Mouse (Mus musculus) hindbrain, embryonic 11.5 days (tissue): Measurements from ENCODE around the gene 2010111I01Rik. TPM values are rescaled to one million over a fixed set of nuclear protein-coding genes. Genes with fewer than 3 reads are reported as not detected.

ENCODE experiments used
- ATAC-seq: fragments of 200-750 bp; cut with Nextera tagmentation; 2 replicates; pipeline ENCODE4 v1.8.0; 2017; ENCODE audit warnings: mild to moderate bottlenecking, moderate TSS enrichment, moderate library complexity; ENCODE audit not compliant: low FRiP score
- DNase-seq: peaks from one replicate; pipeline ENCODE4 v3.0.0-alpha.2; 2015; ENCODE audit warnings: low spot score
- H3K27ac ChIP-seq: fragments of 300-500 bp; sonication (generic); 2 replicates; pipeline ENCODE4 v1.5.1; 2014; ENCODE audit warnings: mild to moderate bottlenecking, low read depth, low read length
- H3K27me3 ChIP-seq: fragments of 300-500 bp; sonication (generic); 2 replicates; pipeline ENCODE4 v1.6.1; 2014; ENCODE audit warnings: mild to moderate bottlenecking, low read length, moderate library complexity, mixed read lengths; ENCODE audit not compliant: control insufficient read depth, insufficient read depth
- H3K36me3 ChIP-seq: fragments of 300-500 bp; sonication (generic); 2 replicates; pipeline ENCODE4 v1.6.1; 2014; ENCODE audit warnings: mild to moderate bottlenecking, low read length, moderate library complexity, mixed read lengths; ENCODE audit not compliant: control insufficient read depth, insufficient read depth
- H3K4me1 ChIP-seq: fragments of 300-500 bp; sonication (generic); replicated peaks from 2 replicates; pipeline ENCODE4 v1.6.1; 2014; ENCODE audit warnings: low read length, mixed read lengths; ENCODE audit not compliant: control insufficient read depth, insufficient read depth
- H3K4me2 ChIP-seq: fragments of 300-500 bp; sonication (generic); replicated peaks from 2 replicates; pipeline ENCODE4 v1.6.1; 2014; ENCODE audit warnings: mild to moderate bottlenecking, low read depth, low read length
- H3K4me3 ChIP-seq: fragments of 300-500 bp; sonication (generic); 2 replicates; pipeline ENCODE4 v1.5.1; 2014; ENCODE audit warnings: low read depth, low read length
- H3K9ac ChIP-seq: fragments of 300-500 bp; sonication (generic); 2 replicates; pipeline ENCODE4 v1.6.1; 2014; ENCODE audit warnings: low read depth, low read length
- H3K9me3 ChIP-seq: fragments of 300-500 bp; sonication (generic); 2 replicates; pipeline ENCODE4 v1.6.1; 2016; ENCODE audit warnings: low read length; ENCODE audit not compliant: control insufficient read depth
- WGBS: fragments of 180-500 bp; shearing (Covaris S2); extraction: QIAGEN DNeasy Blood & Tissue Kit; methylation state at CpG from one replicate; pipeline ENCODE4 v1.1.7; 2014; 5-methylcytosine and 5-hydroxymethylcytosine counted together
- polyA plus RNA-seq: library from polyadenylated mRNA; unstranded; fragments of >200 nt; fragmentation: Nextera tagmentation; extraction: Ambion mirVana; gene quantifications from 2 replicates; pipeline ENCODE4 v1.2.1, GENCODE M21; 2014

The 2010111I01Rik gene
- polyA plus RNA-seq, 1 experiment from 2014 or later: 46.2 TPM

- peaks cover 2% of the 10 kb centered on the region; the same call in 1 of the 2 replicates for H3K4me1 ChIP-seq
- no peak overlapping the region for H3K4me3 ChIP-seq
- H3K27ac ChIP-seq: no peak overlapping the region
- H3K36me3 ChIP-seq: no peaks in the 10 kb centered on the region
- 90% methylated on average over 10 of the region's 10 CpGs for WGBS
- no peak overlapping the region for H3K4me2 ChIP-seq
- H3K9me3 ChIP-seq: no peaks in the 10 kb centered on the region
- ATAC-seq (no peak), DNase-seq (no peak)
- H3K9ac ChIP-seq: no peak overlapping the region
- no peaks in the 10 kb centered on the region for H3K27me3 ChIP-seq
These were observed 283.6 kb downstream of the 2010111I01Rik start for GRCm38 (mm10) chr13:63248318-63248717.

GRCm38 (mm10) chr13:63249171-63249570 lies 284.5 kb downstream of the 2010111I01Rik start:
- 94% methylated on average over 7 of the region's 7 CpGs for WGBS

GRCm38 (mm10) chr13:63249741-63250431 lies 285.2 kb downstream of the 2010111I01Rik start:
- Histone ChIP-seq H3K27me3 (no peaks in the 10 kb centered on the region), H3K4me1 (no peaks in the 10 kb centered on the region), H3K9me3 (no peaks in the 10 kb centered on the region), H3K4me2 (no peak overlapping the region), H3K4me3 (no peak overlapping the region), H3K27ac (no peak overlapping the region), H3K36me3 (no peaks in the 10 kb centered on the region), H3K9ac (no peak overlapping the region)
- DNase-seq: no peak
- ATAC-seq: no peak
- WGBS: 86% methylated on average over 8 of the region's 8 CpGs

More at GRCm38 (mm10) chr13:63249171-63249570, 284.5 kb downstream of the 2010111I01Rik start:
- no peak overlapping the region for H3K4me2 ChIP-seq
- H3K36me3 ChIP-seq: no peaks in the 10 kb centered on the region
- H3K9me3 ChIP-seq: no peaks in the 10 kb centered on the region
- peaks cover 2% of the 10 kb centered on the region; the same call in 1 of the 2 replicates for H3K4me1 ChIP-seq
- no peak overlapping the region for H3K4me3 ChIP-seq
- H3K27ac ChIP-seq: no peak overlapping the region
- no peak for ATAC-seq
- no peak overlapping the region for H3K9ac ChIP-seq
- H3K27me3 ChIP-seq: no peaks in the 10 kb centered on the region
- no peak for DNase-seq

GRCm38 (mm10) chr13:63250441-63250980 lies 285.8 kb downstream of the 2010111I01Rik start:
- no peak for ATAC-seq
- no peak for DNase-seq
- no peaks in the 10 kb centered on the region for H3K27me3 ChIP-seq
- no peaks in the 10 kb centered on the region for H3K36me3 ChIP-seq
- H3K4me1 ChIP-seq: no peaks in the 10 kb centered on the region
- no peak overlapping the region for H3K27ac ChIP-seq
- WGBS: 90% methylated on average over 8 of the region's 8 CpGs
- no peak overlapping the region for H3K4me2 ChIP-seq
- no peaks in the 10 kb centered on the region for H3K9me3 ChIP-seq
- no peak overlapping the region for H3K9ac ChIP-seq
- H3K4me3 ChIP-seq: no peak overlapping the region

GRCm38 (mm10) chr13:63251118-63251889 lies 286.6 kb downstream of the 2010111I01Rik start:
- no peaks in the 10 kb centered on the region for H3K36me3 ChIP-seq
- WGBS: 79% methylated on average over 12 of the region's 12 CpGs
- H3K27me3 ChIP-seq: no peaks in the 10 kb centered on the region
- no peak overlapping the region for H3K27ac ChIP-seq
- H3K4me1 ChIP-seq: no peaks in the 10 kb centered on the region
- H3K9me3 ChIP-seq: no peaks in the 10 kb centered on the region
- H3K9ac ChIP-seq: no peak overlapping the region
- DNase-seq: no peak
- no peak overlapping the region for H3K4me2 ChIP-seq
- ATAC-seq: no peak
- H3K4me3 ChIP-seq: no peak overlapping the region

GRCm38 (mm10) chr13:63252295-63253010 lies 287.8 kb downstream of the 2010111I01Rik start:
- WGBS: 89% methylated on average over 2 of the region's 2 CpGs
- Histone ChIP-seq H3K9ac (no peak overlapping the region), H3K9me3 (no peaks in the 10 kb centered on the region), H3K4me1 (no peaks in the 10 kb centered on the region), H3K27me3 (no peaks in the 10 kb centered on the region), H3K4me2 (no peak overlapping the region), H3K4me3 (no peak overlapping the region), H3K36me3 (no peaks in the 10 kb centered on the region), H3K27ac (no peak overlapping the region)
- DNase-seq (no peak), ATAC-seq (no peak)

- Histone ChIP-seq H3K9ac (no peak overlapping the region), H3K4me2 (no peak overlapping the region), H3K36me3 (no peaks in the 10 kb centered on the region), H3K27ac (no peak overlapping the region), H3K9me3 (no peaks in the 10 kb centered on the region), H3K4me3 (no peak overlapping the region), H3K27me3 (no peaks in the 10 kb centered on the region), H3K4me1 (no peaks in the 10 kb centered on the region; the same call in 1 of the 2 replicates)
- no peak for ATAC-seq
- WGBS: 91% methylated on average over 5 of the region's 5 CpGs
- DNase-seq: no peak
These were observed 288.5 kb downstream of the 2010111I01Rik start for GRCm38 (mm10) chr13:63253147-63253546.

GRCm38 (mm10) chr13:63253886-63254636 lies 289.4 kb downstream of the 2010111I01Rik start:
- 85% methylated on average over 7 of the region's 7 CpGs for WGBS

More at GRCm38 (mm10) chr13:63253886-63254636, 289.4 kb downstream of the 2010111I01Rik start:
- DNase-seq: no peak
- Histone ChIP-seq H3K9ac (no peak overlapping the region), H3K27me3 (no peaks in the 10 kb centered on the region), H3K36me3 (no peaks in the 10 kb centered on the region), H3K4me1 (no peaks in the 10 kb centered on the region; the same call in 1 of the 2 replicates), H3K4me2 (no peak overlapping the region), H3K27ac (no peak overlapping the region), H3K9me3 (no peaks in the 10 kb centered on the region), H3K4me3 (no peak overlapping the region)
- ATAC-seq: no peak
